Mouse (Mus musculus) megakaryocyte, embryonic 14.5 days (primary cell): ENCODE results near the gene Timmdc1. TPM values are rescaled to one million over a fixed set of nuclear protein-coding genes. Genes with fewer than 3 reads are reported as not detected.

ENCODE experiments used
- H3K27me3 ChIP-seq: replicated peaks from 2 replicates; pipeline ENCODE3; 2012; ENCODE audit warnings: inconsistent platforms
- H3K36me3 ChIP-seq: replicated peaks from 2 replicates; pipeline ENCODE3; 2012; ENCODE audit warnings: low read length, inconsistent platforms, mixed read lengths
- H3K4me1 ChIP-seq: 2 replicates; pipeline ENCODE4 v1.6.1; 2012; ENCODE audit warnings: inconsistent platforms
- H3K4me3 ChIP-seq: replicated peaks from 2 replicates; pipeline ENCODE3; 2012; ENCODE audit warnings: moderate library complexity, mild to moderate bottlenecking, inconsistent platforms
- H3K9me3 ChIP-seq: 2 replicates; pipeline ENCODE4 v1.6.1; 2012; ENCODE audit warnings: inconsistent platforms
- FLI1 ChIP-seq: IDR thresholded peaks from 2 replicates; pipeline ENCODE4 v1.6.1; 2012; ENCODE audit warnings: low read length, inconsistent platforms, mixed read lengths
- GATA1 ChIP-seq: IDR thresholded peaks from 3 replicates; pipeline ENCODE4 v1.6.1; 2012; ENCODE audit warnings: mixed read lengths, low read length, inconsistent platforms, borderline replicate concordance
- polyA plus RNA-seq: library from polyadenylated mRNA; stranded (reverse); fragments of >175 nt; gene quantifications from 2 replicates; pipeline ENCODE4 v1.2.3, GENCODE M21; 2012; ENCODE audit warnings: low replicate concordance; ENCODE audit not compliant: insufficient read depth

Timmdc1 gene
- polyA plus RNA-seq, 1 experiment, result 26.4 TPM

- Histone ChIP-seq H3K27me3 (no peaks in the 10 kb centered on the region), H3K4me3 (no peak overlapping the region), H3K4me1 (peaks cover 64% of the 10 kb centered on the region), H3K9me3 (no peaks in the 10 kb centered on the region), H3K36me3 (peaks cover 17% of the 10 kb centered on the region)
- TF ChIP-seq FLI1 (no peak), GATA1 (no peak)
These were observed 67.8 kb downstream of the Timmdc1 start for GRCm38 (mm10) chr16:38454533-38455254.

- TF ChIP-seq FLI1, result no peak
- no peak for TF ChIP-seq GATA1
These were observed 68.5 kb downstream of the Timmdc1 start for GRCm38 (mm10) chr16:38453952-38454351.

GRCm38 (mm10) chr16:38453203-38453553, 69.3 kb downstream of the Timmdc1 start:
- H3K4me3 ChIP-seq, result peak overlapping the region; percentile 97
- H3K36me3 ChIP-seq, result peaks cover 32% of the 10 kb centered on the region
- no peaks in the 10 kb centered on the region for H3K27me3 ChIP-seq
- H3K4me1 ChIP-seq, result peaks cover 69% of the 10 kb centered on the region
- H3K9me3 ChIP-seq, result no peaks in the 10 kb centered on the region
- TF ChIP-seq GATA1, result no peak

More at GRCm38 (mm10) chr16:38453952-38454351, 68.5 kb downstream of the Timmdc1 start:
- H3K36me3 ChIP-seq, result peaks cover 25% of the 10 kb centered on the region
- peak overlapping the region; percentile 50 for H3K4me3 ChIP-seq
- H3K27me3 ChIP-seq, result no peaks in the 10 kb centered on the region
- peaks cover 67% of the 10 kb centered on the region for H3K4me1 ChIP-seq
- H3K9me3 ChIP-seq, result no peaks in the 10 kb centered on the region

- H3K4me3 ChIP-seq, result peak within 1 kb of the TSS; percentile 97
- peaks cover 71% of the 10 kb centered on the region for H3K4me1 ChIP-seq
- H3K27me3 ChIP-seq, result no peaks in the 10 kb centered on the region
- TF ChIP-seq FLI1 (0 out of 2 replicates have a peak, but pooled peaks have one; percentile 12), GATA1 (no peak)
- H3K9me3 ChIP-seq, result no peaks in the 10 kb centered on the region
- H3K36me3 ChIP-seq, result peaks cover 38% of the 10 kb centered on the region
These were observed 69.8 kb downstream of the Timmdc1 start, which contains the start of gene Adprh for GRCm38 (mm10) chr16:38452442-38453202. Gene Adprh, minus strand, starts transcription at chr16:38452703.

- peak overlapping the region; percentile 97 for H3K4me3 ChIP-seq
- TF ChIP-seq GATA1, result no peak
- TF ChIP-seq FLI1, result no peak
- peaks cover 48% of the 10 kb centered on the region for H3K36me3 ChIP-seq
- no peaks in the 10 kb centered on the region for H3K27me3 ChIP-seq
- H3K4me1 ChIP-seq, result peaks cover 65% of the 10 kb centered on the region
- no peaks in the 10 kb centered on the region for H3K9me3 ChIP-seq
These were observed 70.8 kb downstream of the Timmdc1 start for GRCm38 (mm10) chr16:38451421-38452205.

- Histone ChIP-seq H3K27me3 (no peaks in the 10 kb centered on the region), H3K36me3 (peaks cover 57% of the 10 kb centered on the region), H3K9me3 (peaks cover 2% of the 10 kb centered on the region; the same call in 1 of the 2 replicates), H3K4me3 (peak overlapping the region; percentile 1), H3K4me1 (peaks cover 64% of the 10 kb centered on the region)
- TF ChIP-seq FLI1 (no peak), GATA1 (no peak)
These were observed 71.8 kb downstream of the Timmdc1 start for GRCm38 (mm10) chr16:38450707-38451106.

- Histone ChIP-seq H3K4me1 (peaks cover 65% of the 10 kb centered on the region), H3K9me3 (peaks cover 18% of the 10 kb centered on the region), H3K4me3 (no peak overlapping the region), H3K36me3 (peaks cover 79% of the 10 kb centered on the region), H3K27me3 (no peaks in the 10 kb centered on the region)
- TF ChIP-seq GATA1, result no peak
- no peak for TF ChIP-seq FLI1
These were observed 74.0 kb downstream of the Timmdc1 start for GRCm38 (mm10) chr16:38448458-38448857.

Other genes with a start within 250 kb of the Timmdc1 start
- not detected in 2 replicates for gene Nr1i2, start 227.8 kb downstream of the Timmdc1 start, polyA plus RNA-seq
- not detected in 2 replicates for gene Maats1, start 180.5 kb downstream of the Timmdc1 start, polyA plus RNA-seq
- 25.9 and 292 TPM in 2 replicates for gene Cox17, start 175.7 kb downstream of the Timmdc1 start, polyA plus RNA-seq
- 272 and 1,896 TPM in 2 replicates for gene Gm21987, start 175.6 kb downstream of the Timmdc1 start, polyA plus RNA-seq
- gene Popdc2, start 160.5 kb downstream of the Timmdc1 start, polyA plus RNA-seq, result 2.8 and 5.0 TPM in 2 replicates
- not detected in 2 replicates for gene Pla1a, start 89.5 kb downstream of the Timmdc1 start, polyA plus RNA-seq
- 423 and 659 TPM in 2 replicates for gene Adprh, start 70.0 kb downstream of the Timmdc1 start, polyA plus RNA-seq
- 0.17 TPM in 1 of 2 replicates, not detected in the other for gene Cd80, start 67.1 kb downstream of the Timmdc1 start, polyA plus RNA-seq
- 2.2 and 3.7 TPM in 2 replicates for gene Poglut1, start 27.6 kb upstream of the Timmdc1 start, polyA plus RNA-seq
- 6.5 and 10.3 TPM in 2 replicates for gene Tmem39a, start 36.0 kb upstream of the Timmdc1 start, polyA plus RNA-seq
- 0.58 TPM in 1 of 2 replicates, not detected in the other for gene Arhgap31, start 190.6 kb upstream of the Timmdc1 start, polyA plus RNA-seq
- gene B4galt4, start 219.6 kb upstream of the Timmdc1 start, polyA plus RNA-seq, result not detected in 2 replicates